Mouse (Mus musculus): ENCODE results near the gene Arhgap18.

DNA sequence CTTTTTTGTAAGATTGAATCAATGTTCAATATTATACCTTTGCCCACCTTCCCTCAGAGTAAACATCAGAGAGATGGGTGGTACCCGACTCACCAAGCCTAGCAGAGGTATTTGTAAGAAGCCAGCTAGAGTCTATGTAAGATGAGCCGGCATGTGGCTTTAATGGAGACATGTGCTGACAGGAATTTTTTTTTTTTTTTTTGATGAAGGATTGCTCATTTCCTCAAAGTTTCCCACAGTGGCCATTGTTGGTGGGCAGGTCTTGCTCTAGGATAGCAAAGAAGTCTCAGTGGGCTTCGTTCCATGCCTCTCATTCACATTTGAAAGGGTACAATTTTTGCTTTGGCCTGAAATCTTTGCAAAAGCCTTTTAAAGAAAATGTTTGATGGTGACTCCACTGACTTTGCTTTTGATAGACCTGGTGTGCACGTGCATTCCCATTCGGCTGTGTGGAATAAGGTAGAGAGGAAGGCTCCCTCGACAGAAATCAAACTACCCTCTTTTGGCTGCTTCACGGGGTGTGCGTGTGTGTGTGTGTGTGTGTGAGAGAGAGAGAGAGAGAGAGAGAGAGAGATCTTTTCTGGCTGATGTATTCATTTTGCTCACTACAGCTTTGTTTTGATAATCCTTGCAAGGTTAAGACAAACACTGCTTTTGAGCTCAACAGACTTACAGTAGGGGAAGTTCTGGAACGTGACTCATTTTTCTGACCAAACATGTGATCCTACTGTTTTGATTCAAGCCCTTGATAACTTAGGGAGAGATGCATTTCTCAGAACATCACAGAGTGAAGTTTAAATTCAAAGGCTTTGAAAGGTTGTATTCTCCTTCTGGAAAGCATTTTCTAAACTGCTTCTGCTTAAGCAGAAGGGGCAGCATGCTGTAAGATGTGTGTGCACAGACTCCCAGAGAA lies 9.0 kb downstream of the Arhgap18 start:
- TF ChIP-seq CTCF (IDR thresholded peaks at IDR 0.05; ENCODE audit: low read depth), result no peak
- TF ChIP-seq EP300 (IDR thresholded peaks at IDR 0.05; ENCODE audit: low read depth), result no peak
